Mouse (Mus musculus) small intestine, adult 2 months (tissue): ENCODE data around the gene Rapgef5.

ENCODE experiments used
- CTCF ChIP-seq: fragments of 200-500 bp; IDR thresholded peaks from 2 replicates; pipeline ENCODE4 v1.5.1; 2012; ENCODE audit warnings: low read depth, mild to moderate bottlenecking, control low read depth, inconsistent platforms, low read length, moderate library complexity, mixed read lengths; ENCODE audit not compliant: insufficient replicate concordance, insufficient read length; ENCODE audit errors: extremely low read depth
- POLR2A ChIP-seq: fragments of 200-500 bp; IDR thresholded peaks from 2 replicates; pipeline ENCODE4 v1.6.1; 2012; ENCODE audit warnings: low read depth, mild to moderate bottlenecking, control low read depth, inconsistent platforms, low read length, moderate library complexity

DNA sequence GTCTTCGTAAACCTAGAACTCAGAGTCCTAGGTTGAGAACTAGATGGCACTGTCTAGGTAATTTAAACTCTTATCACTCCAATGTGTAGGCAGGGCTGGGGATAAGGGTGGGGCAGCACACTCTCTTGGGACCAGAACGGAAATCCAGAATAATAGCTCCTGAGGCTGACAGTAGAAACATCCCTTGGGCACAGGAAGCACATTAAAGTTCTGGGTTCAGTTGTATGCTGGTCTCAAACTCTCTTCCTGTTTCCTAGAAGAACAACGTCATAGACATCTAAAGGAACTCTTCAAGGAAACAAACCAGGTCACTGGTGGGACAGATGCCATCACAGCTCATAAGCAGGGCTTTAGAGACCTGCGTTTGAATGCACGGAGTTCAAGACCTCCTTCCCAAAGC, 17.0 kb upstream of the Rapgef5 start:
- TF ChIP-seq CTCF (no peak), POLR2A (no peak)
